Mouse (Mus musculus): ENCODE results near the gene Ptx4.

GRCm38 (mm10) chr17:25111739-25112422, 8.7 kb upstream of the Ptx4 start:
- no peak for TF ChIP-seq GATA1 (IDR thresholded peaks at IDR 0.05; ENCODE audit: borderline replicate concordance, low read length)
- no peak for TF ChIP-seq FLI1 (IDR thresholded peaks at IDR 0.05; ENCODE audit: low read length)

Data from megakaryocyte, embryonic 14.5 days (primary cell).